Mouse (Mus musculus): ENCODE data around the gene Snap91. TPM values are rescaled to one million over a fixed set of nuclear protein-coding genes. Genes with fewer than 3 reads are reported as not detected.

Snap91 gene
- total and polyA plus RNA-seq, 2 experiments = 0.18 TPM; not detected in 1

GRCm38 (mm10) chr9:86739971-86740370 is 140.5 kb downstream of the Snap91 start:
- TF ChIP-seq CTCF (IDR thresholded peaks at IDR 0.05; ENCODE audit: low read depth, low read length) = no peak
- TF ChIP-seq POLR2A (IDR thresholded peaks at IDR 0.05; ENCODE audit: extremely low read depth, insufficient read depth, low read length) = no peak
- Histone ChIP-seq H3K27ac (replicated peaks; ENCODE audit: insufficient read depth, low read depth, low read length) (no peak overlapping the region), H3K4me1 (ENCODE audit: control insufficient read depth, insufficient read depth, low read length) (peaks cover 3% of the 10 kb centered on the region; the same call in 1 of the 2 replicates), H3K27me3 (ENCODE audit: control insufficient read depth, insufficient read depth, low read length) (no peaks in the 10 kb centered on the region), H3K36me3 (ENCODE audit: control insufficient read depth, insufficient read depth, low read length) (no peaks in the 10 kb centered on the region), H3K9ac (ENCODE audit: low read depth, low read length) (no peak overlapping the region), H3K79me2 (ENCODE audit: control insufficient read depth, insufficient read depth, low read length) (no peaks in the 10 kb centered on the region), H3K4me3 (ENCODE audit: insufficient read depth, low read depth, low read length) (no peak overlapping the region)
- no peak for DNase-seq (ENCODE audit: extremely low read depth, low read depth, low spot score)
- 54% methylated on average over 3 of the region's 3 CpGs for WGBS

GRCm38 (mm10) chr9:86738801-86739200 is 141.7 kb downstream of the Snap91 start:
- no peak for DNase-seq (ENCODE audit: extremely low read depth, low read depth, low spot score)
- Histone ChIP-seq H3K27me3 (ENCODE audit: control insufficient read depth, insufficient read depth, low read length) (no peaks in the 10 kb centered on the region), H3K4me3 (ENCODE audit: insufficient read depth, low read depth, low read length) (no peak overlapping the region), H3K79me2 (ENCODE audit: control insufficient read depth, insufficient read depth, low read length) (no peaks in the 10 kb centered on the region), H3K9ac (ENCODE audit: low read depth, low read length) (no peak overlapping the region), H3K4me1 (ENCODE audit: control insufficient read depth, insufficient read depth, low read length) (peaks cover 2% of the 10 kb centered on the region; the same call in 1 of the 2 replicates), H3K27ac (replicated peaks; ENCODE audit: insufficient read depth, low read depth, low read length) (no peak overlapping the region), H3K36me3 (ENCODE audit: control insufficient read depth, insufficient read depth, low read length) (no peaks in the 10 kb centered on the region)
- 97% methylated on average over 8 of the region's 8 CpGs for WGBS
- TF ChIP-seq POLR2A (IDR thresholded peaks at IDR 0.05; ENCODE audit: extremely low read depth, insufficient read depth, low read length) (no peak), CTCF (IDR thresholded peaks at IDR 0.05; ENCODE audit: low read depth, low read length) (no peak)

- no peaks in the 10 kb centered on the region for H3K4me1 ChIP-seq (ENCODE audit: control insufficient read depth, insufficient read depth, low read length)
- TF ChIP-seq CTCF (IDR thresholded peaks at IDR 0.05; ENCODE audit: low read depth, low read length) (no peak), POLR2A (IDR thresholded peaks at IDR 0.05; ENCODE audit: extremely low read depth, insufficient read depth, low read length) (no peak)
- no peaks in the 10 kb centered on the region for H3K27me3 ChIP-seq (ENCODE audit: control insufficient read depth, insufficient read depth, low read length)
- 92% methylated on average over 1 of the region's 1 CpGs for WGBS
- no peak for DNase-seq (ENCODE audit: extremely low read depth, low read depth, low spot score)
- no peaks in the 10 kb centered on the region for H3K79me2 ChIP-seq (ENCODE audit: control insufficient read depth, insufficient read depth, low read length)
- no peaks in the 10 kb centered on the region for H3K36me3 ChIP-seq (ENCODE audit: control insufficient read depth, insufficient read depth, low read length)
- H3K9ac ChIP-seq (ENCODE audit: low read depth, low read length) = no peak overlapping the region
- H3K27ac ChIP-seq (replicated peaks; ENCODE audit: insufficient read depth, low read depth, low read length) = no peak overlapping the region
- H3K4me3 ChIP-seq (ENCODE audit: insufficient read depth, low read depth, low read length) = no peak overlapping the region
Observed at GRCm38 (mm10) chr9:86738067-86738466, 142.4 kb downstream of the Snap91 start.

GRCm38 (mm10) chr9:86736991-86737390 is 143.5 kb downstream of the Snap91 start:
- 90% methylated on average over 4 of the region's 4 CpGs for WGBS
- Histone ChIP-seq H3K9ac (ENCODE audit: low read depth, low read length) (no peak overlapping the region), H3K27me3 (ENCODE audit: control insufficient read depth, insufficient read depth, low read length) (no peaks in the 10 kb centered on the region), H3K4me3 (ENCODE audit: insufficient read depth, low read depth, low read length) (no peak overlapping the region), H3K36me3 (ENCODE audit: control insufficient read depth, insufficient read depth, low read length) (no peaks in the 10 kb centered on the region), H3K27ac (replicated peaks; ENCODE audit: insufficient read depth, low read depth, low read length) (no peak overlapping the region), H3K79me2 (ENCODE audit: control insufficient read depth, insufficient read depth, low read length) (no peaks in the 10 kb centered on the region), H3K4me1 (ENCODE audit: control insufficient read depth, insufficient read depth, low read length) (no peaks in the 10 kb centered on the region)
- TF ChIP-seq POLR2A (IDR thresholded peaks at IDR 0.05; ENCODE audit: extremely low read depth, insufficient read depth, low read length) (no peak), CTCF (IDR thresholded peaks at IDR 0.05; ENCODE audit: low read depth, low read length) (no peak)
- DNase-seq (ENCODE audit: extremely low read depth, low read depth, low spot score) = no peak

GRCm38 (mm10) chr9:86734795-86735194 is 145.7 kb downstream of the Snap91 start:
- WGBS = 78% methylated on average over 9 of the region's 9 CpGs
- Histone ChIP-seq H3K4me1 (ENCODE audit: control insufficient read depth, insufficient read depth, low read length) (no peaks in the 10 kb centered on the region), H3K27ac (replicated peaks; ENCODE audit: insufficient read depth, low read depth, low read length) (no peak overlapping the region), H3K9ac (ENCODE audit: low read depth, low read length) (no peak overlapping the region), H3K27me3 (ENCODE audit: control insufficient read depth, insufficient read depth, low read length) (no peaks in the 10 kb centered on the region), H3K4me3 (ENCODE audit: insufficient read depth, low read depth, low read length) (no peak overlapping the region), H3K79me2 (ENCODE audit: control insufficient read depth, insufficient read depth, low read length) (no peaks in the 10 kb centered on the region), H3K36me3 (ENCODE audit: control insufficient read depth, insufficient read depth, low read length) (no peaks in the 10 kb centered on the region)
- TF ChIP-seq CTCF (IDR thresholded peaks at IDR 0.05; ENCODE audit: low read depth, low read length) = no peak
- TF ChIP-seq POLR2A (IDR thresholded peaks at IDR 0.05; ENCODE audit: extremely low read depth, insufficient read depth, low read length) = no peak
- DNase-seq (ENCODE audit: extremely low read depth, low read depth, low spot score) = no peak

GRCm38 (mm10) chr9:86734357-86734756 is 146.1 kb downstream of the Snap91 start:
- H3K4me1 ChIP-seq (ENCODE audit: control insufficient read depth, insufficient read depth, low read length) = peaks cover 3% of the 10 kb centered on the region; the same call in 1 of the 2 replicates
- H3K27ac ChIP-seq (replicated peaks; ENCODE audit: insufficient read depth, low read depth, low read length) = no peak overlapping the region
- no peaks in the 10 kb centered on the region for H3K27me3 ChIP-seq (ENCODE audit: control insufficient read depth, insufficient read depth, low read length)
- TF ChIP-seq CTCF (IDR thresholded peaks at IDR 0.05; ENCODE audit: low read depth, low read length) (no peak), POLR2A (IDR thresholded peaks at IDR 0.05; ENCODE audit: extremely low read depth, insufficient read depth, low read length) (no peak)
- no peaks in the 10 kb centered on the region for H3K79me2 ChIP-seq (ENCODE audit: control insufficient read depth, insufficient read depth, low read length)
- DNase-seq (ENCODE audit: extremely low read depth, low read depth, low spot score) = no peak
- H3K36me3 ChIP-seq (ENCODE audit: control insufficient read depth, insufficient read depth, low read length) = no peaks in the 10 kb centered on the region
- H3K9ac ChIP-seq (ENCODE audit: low read depth, low read length) = no peak overlapping the region
- H3K4me3 ChIP-seq (ENCODE audit: insufficient read depth, low read depth, low read length) = no peak overlapping the region
